Mouse (Mus musculus): ENCODE measurements around the gene Mfsd13b. TPM values are rescaled to one million over a fixed set of nuclear protein-coding genes. Genes with fewer than 3 reads are reported as not detected.

Gene Mfsd13b
- total and polyA plus RNA-seq, 2 experiments from 2014 or later = 0.33 TPM; not detected in 1

GRCm38 (mm10) chr7:120991191-120991590, 8.9 kb downstream of the Mfsd13b start:
- Histone ChIP-seq H3K9me3 (replicated peaks; ENCODE audit: control insufficient read depth, low read length) (no peaks in the 10 kb centered on the region; the same call in 1 of the 2 replicates), H3K9ac (replicated peaks; ENCODE audit: low read depth, low read length) (no peak overlapping the region), H3K36me3 (replicated peaks; ENCODE audit: control insufficient read depth, insufficient read depth, low read length) (no peaks in the 10 kb centered on the region), H3K27ac (ENCODE audit: low read depth) (no peak overlapping the region), H3K27me3 (ENCODE audit: control insufficient read depth, insufficient read depth, low read length) (no peaks in the 10 kb centered on the region), H3K4me2 (ENCODE audit: low read depth, low read length) (no peak overlapping the region), H3K4me3 (ENCODE audit: low read depth, low read length) (no peak overlapping the region), H3K4me1 (ENCODE audit: control insufficient read depth, insufficient read depth) (no peaks in the 10 kb centered on the region)
- no peak for TF ChIP-seq CTCF (IDR thresholded peaks at IDR 0.05; ENCODE audit: low read depth)
- no peak for TF ChIP-seq EP300 (IDR thresholded peaks at IDR 0.05; ENCODE audit: low read depth)
- 71% methylated on average over 8 of the region's 8 CpGs for WGBS
- ATAC-seq (ENCODE audit: insufficient read depth, low read depth) (no peak), DNase-seq (ENCODE audit: low spot score) (no peak)

- no peak overlapping the region for H3K27ac ChIP-seq (ENCODE audit: low read depth)
- H3K4me1 ChIP-seq (ENCODE audit: control insufficient read depth, insufficient read depth) = no peaks in the 10 kb centered on the region
- WGBS = 65% methylated on average over 2 of the region's 2 CpGs
- no peak for DNase-seq (ENCODE audit: low spot score)
- H3K4me2 ChIP-seq (ENCODE audit: low read depth, low read length) = no peak overlapping the region
- no peaks in the 10 kb centered on the region for H3K9me3 ChIP-seq (replicated peaks; ENCODE audit: control insufficient read depth, low read length)
- no peak overlapping the region for H3K9ac ChIP-seq (replicated peaks; ENCODE audit: low read depth, low read length)
- H3K4me3 ChIP-seq (ENCODE audit: low read depth, low read length) = no peak overlapping the region
- H3K36me3 ChIP-seq (replicated peaks; ENCODE audit: control insufficient read depth, insufficient read depth, low read length) = no peaks in the 10 kb centered on the region
- H3K27me3 ChIP-seq (ENCODE audit: control insufficient read depth, insufficient read depth, low read length) = no peaks in the 10 kb centered on the region
- no peak for TF ChIP-seq CTCF (IDR thresholded peaks at IDR 0.05; ENCODE audit: low read depth)
- TF ChIP-seq EP300 (IDR thresholded peaks at IDR 0.05; ENCODE audit: low read depth) = no peak
- ATAC-seq (ENCODE audit: insufficient read depth, low read depth) = no peak
These were observed 16.8 kb downstream of the Mfsd13b start for GRCm38 (mm10) chr7:120999021-120999530.

GRCm38 (mm10) chr7:121000065-121000822, 17.9 kb downstream of the Mfsd13b start:
- Histone ChIP-seq H3K9ac (replicated peaks; ENCODE audit: low read depth, low read length) (no peak overlapping the region), H3K27me3 (ENCODE audit: control insufficient read depth, insufficient read depth, low read length) (no peaks in the 10 kb centered on the region), H3K4me1 (ENCODE audit: control insufficient read depth, insufficient read depth) (no peaks in the 10 kb centered on the region), H3K4me2 (ENCODE audit: low read depth, low read length) (no peak overlapping the region), H3K36me3 (replicated peaks; ENCODE audit: control insufficient read depth, insufficient read depth, low read length) (no peaks in the 10 kb centered on the region), H3K4me3 (ENCODE audit: low read depth, low read length) (no peak overlapping the region), H3K9me3 (replicated peaks; ENCODE audit: control insufficient read depth, low read length) (no peaks in the 10 kb centered on the region), H3K27ac (ENCODE audit: low read depth) (no peak overlapping the region)
- TF ChIP-seq EP300 (IDR thresholded peaks at IDR 0.05; ENCODE audit: low read depth) = no peak
- no peak for TF ChIP-seq CTCF (IDR thresholded peaks at IDR 0.05; ENCODE audit: low read depth)
- DNase-seq (ENCODE audit: low spot score) (no peak), ATAC-seq (ENCODE audit: insufficient read depth, low read depth) (no peak)
- 64% methylated on average over 3 of the region's 3 CpGs for WGBS

- H3K27me3 ChIP-seq (ENCODE audit: control insufficient read depth, insufficient read depth, low read length) = no peaks in the 10 kb centered on the region
- no peaks in the 10 kb centered on the region for H3K9me3 ChIP-seq (replicated peaks; ENCODE audit: control insufficient read depth, low read length)
- H3K36me3 ChIP-seq (replicated peaks; ENCODE audit: control insufficient read depth, insufficient read depth, low read length) = no peaks in the 10 kb centered on the region
- H3K27ac ChIP-seq (ENCODE audit: low read depth) = no peak overlapping the region
- no peak overlapping the region for H3K4me3 ChIP-seq (ENCODE audit: low read depth, low read length)
- no peak for TF ChIP-seq CTCF (IDR thresholded peaks at IDR 0.05; ENCODE audit: low read depth)
- no peak for TF ChIP-seq EP300 (IDR thresholded peaks at IDR 0.05; ENCODE audit: low read depth)
- ATAC-seq (ENCODE audit: insufficient read depth, low read depth) = no peak
- no peak for DNase-seq (ENCODE audit: low spot score)
- 84% methylated on average over 3 of the region's 3 CpGs for WGBS
- no peak overlapping the region for H3K9ac ChIP-seq (replicated peaks; ENCODE audit: low read depth, low read length)
- no peak overlapping the region for H3K4me2 ChIP-seq (ENCODE audit: low read depth, low read length)
- no peaks in the 10 kb centered on the region for H3K4me1 ChIP-seq (ENCODE audit: control insufficient read depth, insufficient read depth)
These were observed 19.6 kb downstream of the Mfsd13b start for GRCm38 (mm10) chr7:121001879-121002278.

- no peaks in the 10 kb centered on the region for H3K4me1 ChIP-seq (ENCODE audit: control insufficient read depth, insufficient read depth)
- no peak for ATAC-seq (ENCODE audit: insufficient read depth, low read depth)
These were observed 20.2 kb downstream of the Mfsd13b start for GRCm38 (mm10) chr7:121002407-121002928.

More at GRCm38 (mm10) chr7:121002407-121002928, 20.2 kb downstream of the Mfsd13b start:
- H3K4me3 ChIP-seq (ENCODE audit: low read depth, low read length) = no peak overlapping the region
- no peaks in the 10 kb centered on the region for H3K36me3 ChIP-seq (replicated peaks; ENCODE audit: control insufficient read depth, insufficient read depth, low read length)
- no peaks in the 10 kb centered on the region for H3K27me3 ChIP-seq (ENCODE audit: control insufficient read depth, insufficient read depth, low read length)
- no peak for DNase-seq (ENCODE audit: low spot score)
- H3K4me2 ChIP-seq (ENCODE audit: low read depth, low read length) = no peak overlapping the region
- WGBS = 50% methylated on average over 5 of the region's 5 CpGs
- no peak overlapping the region for H3K27ac ChIP-seq (ENCODE audit: low read depth)
- H3K9ac ChIP-seq (replicated peaks; ENCODE audit: low read depth, low read length) = no peak overlapping the region
- no peaks in the 10 kb centered on the region for H3K9me3 ChIP-seq (replicated peaks; ENCODE audit: control insufficient read depth, low read length)
- TF ChIP-seq EP300 (IDR thresholded peaks at IDR 0.05; ENCODE audit: low read depth) (no peak), CTCF (IDR thresholded peaks at IDR 0.05; ENCODE audit: low read depth) (no peak)

Measured in heart, postnatal 0 days (tissue).